Mouse (Mus musculus) lung, embryonic 16.5 days (tissue): ENCODE measurements around the gene Thy1. TPM values are rescaled to one million over a fixed set of nuclear protein-coding genes. Genes with fewer than 3 reads are reported as not detected.

ENCODE experiments used
- ATAC-seq: fragments of 200-750 bp; cut with Nextera tagmentation; 2 replicates; pipeline ENCODE4 v1.8.0; 2017; ENCODE audit warnings: low read depth, mild to moderate bottlenecking, moderate library complexity
- H3K27ac ChIP-seq: fragments of 300-500 bp; sonication (generic); 2 replicates; pipeline ENCODE4 v1.5.1; 2014; ENCODE audit warnings: mild to moderate bottlenecking, control low read depth, low read length
- H3K27me3 ChIP-seq: fragments of 300-500 bp; sonication (generic); 2 replicates; pipeline ENCODE4 v1.6.1; 2014; ENCODE audit warnings: low read depth, low read length, mixed read lengths; ENCODE audit not compliant: control insufficient read depth, insufficient read depth
- H3K36me3 ChIP-seq: fragments of 300-500 bp; sonication (generic); 2 replicates; pipeline ENCODE4 v1.6.1; 2014; ENCODE audit warnings: low read length; ENCODE audit not compliant: control insufficient read depth, insufficient read depth
- H3K4me1 ChIP-seq: fragments of 300-500 bp; sonication (generic); replicated peaks from 2 replicates; pipeline ENCODE4 v1.6.1; 2014; ENCODE audit warnings: low read length, mixed read lengths; ENCODE audit not compliant: control insufficient read depth, insufficient read depth
- H3K4me2 ChIP-seq: fragments of 300-500 bp; sonication (generic); 2 replicates; pipeline ENCODE4 v1.6.1; 2014; ENCODE audit warnings: low read depth, low read length, control low read depth
- H3K4me3 ChIP-seq: fragments of 300-500 bp; sonication (generic); 2 replicates; pipeline ENCODE4 v1.5.1; 2014; ENCODE audit warnings: mild to moderate bottlenecking, low read length, control low read depth
- H3K9ac ChIP-seq: fragments of 300-500 bp; sonication (generic); 2 replicates; pipeline ENCODE4 v1.6.1; 2014; ENCODE audit warnings: low read length, control low read depth
- H3K9me3 ChIP-seq: fragments of 300-500 bp; sonication (generic); 2 replicates; pipeline ENCODE4 v1.6.1; 2016; ENCODE audit warnings: low read length; ENCODE audit not compliant: control insufficient read depth
- WGBS: fragments of 180-500 bp; shearing (Covaris S2); extraction: QIAGEN DNeasy Blood & Tissue Kit; methylation state at CpG from one replicate; pipeline ENCODE4 v1.1.7; 2014; 5-methylcytosine and 5-hydroxymethylcytosine counted together
- polyA plus RNA-seq: library from polyadenylated mRNA; unstranded; fragments of >200 nt; fragmentation: Nextera tagmentation; extraction: Ambion mirVana; gene quantifications from 2 replicates; pipeline ENCODE4 v1.2.1, GENCODE M21; 2015

Gene Thy1
- polyA plus RNA-seq, 1 experiment from 2014 or later, result 2.4 TPM

GRCm38 (mm10) chr9:44044426-44045157, 1.4 kb downstream of the Thy1 start:
- Histone ChIP-seq H3K27ac (no peak overlapping the region), H3K27me3 (peaks cover 39% of the 10 kb centered on the region), H3K36me3 (no peaks in the 10 kb centered on the region), H3K4me3 (peak overlapping the region; percentile 1; the same call in 1 of the 2 replicates), H3K9me3 (no peaks in the 10 kb centered on the region), H3K9ac (no peak overlapping the region), H3K4me2 (no peak overlapping the region), H3K4me1 (peaks cover 5% of the 10 kb centered on the region)
- 36% methylated on average over 14 of the region's 14 CpGs for WGBS
- no peak for ATAC-seq

- no peak for ATAC-seq
- Histone ChIP-seq H3K27ac (no peak overlapping the region), H3K4me3 (no peak overlapping the region), H3K9me3 (no peaks in the 10 kb centered on the region), H3K27me3 (peaks cover 39% of the 10 kb centered on the region), H3K9ac (no peak overlapping the region), H3K4me2 (no peak overlapping the region), H3K4me1 (peaks cover 5% of the 10 kb centered on the region), H3K36me3 (no peaks in the 10 kb centered on the region)
- 63% methylated on average over 3 of the region's 3 CpGs for WGBS
These were observed 2.1 kb downstream of the Thy1 start for GRCm38 (mm10) chr9:44045158-44045883.

GRCm38 (mm10) chr9:44045884-44046272, 2.7 kb downstream of the Thy1 start:
- H3K4me1 ChIP-seq, result peaks cover 5% of the 10 kb centered on the region
- 83% methylated on average over 5 of the region's 5 CpGs for WGBS
- no peak overlapping the region for H3K9ac ChIP-seq
- no peak for ATAC-seq
- no peaks in the 10 kb centered on the region for H3K9me3 ChIP-seq
- H3K4me2 ChIP-seq, result no peak overlapping the region
- peaks cover 39% of the 10 kb centered on the region for H3K27me3 ChIP-seq
- H3K4me3 ChIP-seq, result no peak overlapping the region
- no peak overlapping the region for H3K27ac ChIP-seq
- H3K36me3 ChIP-seq, result no peaks in the 10 kb centered on the region

GRCm38 (mm10) chr9:44046426-44046825, 3.2 kb downstream of the Thy1 start:
- Histone ChIP-seq H3K4me1 (peaks cover 5% of the 10 kb centered on the region), H3K4me3 (no peak overlapping the region), H3K27ac (no peak overlapping the region), H3K9ac (no peak overlapping the region), H3K4me2 (no peak overlapping the region), H3K9me3 (no peaks in the 10 kb centered on the region), H3K27me3 (peaks cover 38% of the 10 kb centered on the region), H3K36me3 (no peaks in the 10 kb centered on the region)
- no peak for ATAC-seq
- 79% methylated on average over 12 of the region's 12 CpGs for WGBS

GRCm38 (mm10) chr9:44047071-44047470, 3.9 kb downstream of the Thy1 start:
- no peak for ATAC-seq
- 24% methylated on average over 6 of the region's 6 CpGs for WGBS
- H3K9me3 ChIP-seq, result no peaks in the 10 kb centered on the region
- no peak overlapping the region for H3K4me2 ChIP-seq
- no peak overlapping the region for H3K27ac ChIP-seq
- H3K9ac ChIP-seq, result no peak overlapping the region
- H3K36me3 ChIP-seq, result no peaks in the 10 kb centered on the region
- H3K4me1 ChIP-seq, result peaks cover 5% of the 10 kb centered on the region
- H3K27me3 ChIP-seq, result peaks cover 33% of the 10 kb centered on the region
- no peak overlapping the region for H3K4me3 ChIP-seq

GRCm38 (mm10) chr9:44047571-44048490, 4.6 kb downstream of the Thy1 start:
- H3K4me1 ChIP-seq, result peaks cover 5% of the 10 kb centered on the region
- no peaks in the 10 kb centered on the region for H3K36me3 ChIP-seq
- H3K27ac ChIP-seq, result no peak overlapping the region
- peaks cover 29% of the 10 kb centered on the region for H3K27me3 ChIP-seq
- H3K4me3 ChIP-seq, result no peak overlapping the region
- no peak overlapping the region for H3K4me2 ChIP-seq
- WGBS, result 62% methylated on average over 14 of the region's 14 CpGs
- H3K9ac ChIP-seq, result no peak overlapping the region
- H3K9me3 ChIP-seq, result no peaks in the 10 kb centered on the region
- no peak for ATAC-seq

GRCm38 (mm10) chr9:44048541-44049380, 5.6 kb downstream of the Thy1 start:
- 58% methylated on average over 15 of the region's 15 CpGs for WGBS
- no peak for ATAC-seq
- no peaks in the 10 kb centered on the region for H3K9me3 ChIP-seq

GRCm38 (mm10) chr9:44049381-44050165, 6.4 kb downstream of the Thy1 start:
- Histone ChIP-seq H3K4me2 (no peak overlapping the region), H3K4me3 (no peak overlapping the region), H3K9ac (no peak overlapping the region), H3K4me1 (no peaks in the 10 kb centered on the region), H3K9me3 (no peaks in the 10 kb centered on the region), H3K27ac (no peak overlapping the region), H3K27me3 (peaks cover 12% of the 10 kb centered on the region), H3K36me3 (no peaks in the 10 kb centered on the region)
- WGBS, result 84% methylated on average over 8 of the region's 8 CpGs
- no peak for ATAC-seq

More at GRCm38 (mm10) chr9:44048541-44049380, 5.6 kb downstream of the Thy1 start:
- Histone ChIP-seq H3K36me3 (no peaks in the 10 kb centered on the region), H3K4me2 (no peak overlapping the region), H3K4me3 (no peak overlapping the region), H3K27ac (no peak overlapping the region), H3K27me3 (peaks cover 20% of the 10 kb centered on the region), H3K4me1 (0 out of 2 replicates have a peak, but pooled peaks cover 2% of the 10 kb centered on the region), H3K9ac (no peak overlapping the region)
